Mouse (Mus musculus) neural tube, embryonic 12.5 days (tissue): ENCODE measurements around the gene Mettl7a3. TPM values are rescaled to one million over a fixed set of nuclear protein-coding genes. Genes with fewer than 3 reads are reported as not detected.
"Not testable (repeated sequence)": the region's sequence is repeated elsewhere in the genome, so short reads cannot be mapped to it uniquely, and the experiment has no call there.

Experiments
- ATAC-seq: fragments of 200-750 bp; cut with Nextera tagmentation; 2 replicates; pipeline ENCODE4 v1.8.0; 2017; ENCODE audit warnings: low read depth, mild to moderate bottlenecking, moderate TSS enrichment, moderate library complexity; ENCODE audit not compliant: low FRiP score
- H3K27ac ChIP-seq: fragments of 300-500 bp; sonication (generic); 2 replicates; pipeline ENCODE4 v1.5.1; 2016
- H3K27me3 ChIP-seq: fragments of 300-500 bp; sonication (generic); replicated peaks from 2 replicates; pipeline ENCODE4 v1.6.1; 2016; ENCODE audit warnings: mild to moderate bottlenecking
- H3K36me3 ChIP-seq: fragments of 300-500 bp; sonication (generic); 2 replicates; pipeline ENCODE4 v1.6.1; 2016; ENCODE audit warnings: mild to moderate bottlenecking
- H3K4me1 ChIP-seq: fragments of 300-500 bp; sonication (generic); 2 replicates; pipeline ENCODE4 v1.6.1; 2016
- H3K4me2 ChIP-seq: fragments of 300-500 bp; sonication (generic); replicated peaks from 2 replicates; pipeline ENCODE4 v1.6.1; 2016; ENCODE audit warnings: mild to moderate bottlenecking
- H3K4me3 ChIP-seq: fragments of 300-500 bp; sonication (generic); 2 replicates; pipeline ENCODE4 v1.5.1; 2016
- H3K9ac ChIP-seq: fragments of 300-500 bp; sonication (generic); 2 replicates; pipeline ENCODE4 v1.6.1; 2016; ENCODE audit warnings: mild to moderate bottlenecking
- H3K9me3 ChIP-seq: fragments of 300-500 bp; sonication (generic); 2 replicates; pipeline ENCODE4 v1.6.1; 2016; ENCODE audit warnings: mild to moderate bottlenecking
- WGBS: fragments of 180-500 bp; shearing (Covaris S2); methylation state at CpG from one replicate; pipeline ENCODE4 v1.1.7; 2016; 5-methylcytosine and 5-hydroxymethylcytosine counted together
- polyA plus RNA-seq: library from polyadenylated mRNA; unstranded; fragments of >200 nt; fragmentation: Nextera tagmentation; extraction: Ambion mirVana; gene quantifications from 2 replicates; pipeline ENCODE4 v1.2.1, GENCODE M21; 2016

The Mettl7a3 gene
- polyA plus RNA-seq, 1 experiment from 2014 or later = 0.32 TPM

DNA sequence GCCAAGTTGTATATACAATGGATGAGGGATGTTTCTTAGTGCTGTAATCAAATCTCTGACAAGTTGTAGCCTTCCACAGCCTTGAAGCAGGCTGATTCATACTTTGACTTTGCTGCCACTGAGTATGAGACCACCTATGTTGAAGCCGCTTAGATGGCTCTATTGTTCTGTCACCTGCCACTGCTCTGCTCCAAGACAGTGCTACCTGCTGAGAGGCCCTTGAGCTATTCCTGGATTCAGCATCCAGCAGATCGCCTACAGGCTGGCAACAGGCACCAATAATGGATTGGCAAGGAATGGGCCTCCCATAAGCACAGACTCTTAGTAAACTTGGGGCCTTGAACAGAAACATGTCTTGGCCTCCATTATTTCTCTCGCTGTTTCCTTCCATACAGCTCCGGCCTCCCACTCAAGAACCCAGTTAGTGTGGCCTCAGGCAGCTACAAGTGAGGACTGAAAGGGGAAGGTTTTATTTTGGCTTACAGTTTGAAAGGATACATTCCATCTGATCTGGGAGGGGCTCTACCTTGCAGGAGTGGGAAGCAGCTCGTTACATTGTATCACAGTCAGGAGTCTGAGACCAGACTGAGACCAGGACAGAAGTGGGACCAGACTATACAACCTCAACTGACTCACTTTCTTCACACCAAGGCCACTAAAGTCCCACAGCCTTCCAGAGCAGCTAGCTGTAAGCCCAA, 20.1 kb upstream of the Mettl7a3 start:
- 89% methylated on average over 5 of the region's 5 CpGs for WGBS

DNA sequence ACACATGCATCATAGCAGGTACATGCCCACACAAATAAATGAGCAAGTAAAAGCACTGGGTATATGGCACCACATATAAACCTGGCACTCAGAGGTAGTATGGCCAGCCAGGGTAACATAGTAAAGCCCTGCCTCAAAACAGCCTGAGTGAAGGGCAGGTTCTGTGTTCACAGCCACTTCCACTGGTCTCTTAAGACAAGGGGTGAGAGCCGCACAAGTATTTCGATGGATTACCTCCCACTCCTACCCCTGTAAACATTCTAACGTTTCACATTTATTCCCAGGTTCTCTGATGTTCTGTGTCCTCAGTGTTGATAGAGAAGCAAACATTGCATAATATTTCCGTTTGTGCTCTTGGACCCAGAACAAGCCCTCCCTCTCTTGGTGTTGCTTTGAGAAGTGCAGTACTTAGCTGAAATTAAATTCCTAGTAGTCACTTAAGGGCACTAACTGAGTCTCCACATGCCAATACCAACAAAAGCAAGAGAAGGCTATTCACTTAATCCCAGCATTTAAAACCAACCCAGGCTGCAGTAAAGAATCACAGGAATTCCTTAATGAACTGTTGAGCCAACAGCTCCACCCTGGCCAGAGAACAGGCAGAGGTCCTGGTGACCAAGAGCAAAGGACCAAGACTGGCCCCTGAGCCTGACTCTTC, 16.6 kb upstream of the Mettl7a3 start:
- H3K4me2 ChIP-seq, H3K36me3 ChIP-seq, ATAC-seq, H3K27ac ChIP-seq, H3K27me3 ChIP-seq, H3K4me3 ChIP-seq, H3K9ac ChIP-seq, H3K4me1 ChIP-seq, H3K9me3 ChIP-seq: not testable (repeated sequence)
- 90% methylated on average over 4 of the region's 4 CpGs for WGBS

More for the DNA sequence above, 20.1 kb upstream of the Mettl7a3 start:
- no peaks in the 10 kb centered on the region for H3K4me1 ChIP-seq
- ATAC-seq = no peak
- no peak overlapping the region for H3K4me2 ChIP-seq
- H3K27me3 ChIP-seq = no peaks in the 10 kb centered on the region
- no peaks in the 10 kb centered on the region for H3K9me3 ChIP-seq
- no peak overlapping the region for H3K9ac ChIP-seq
- no peaks in the 10 kb centered on the region; the same call in 1 of the 2 replicates for H3K36me3 ChIP-seq
- no peak overlapping the region for H3K4me3 ChIP-seq
- H3K27ac ChIP-seq = no peak overlapping the region

DNA sequence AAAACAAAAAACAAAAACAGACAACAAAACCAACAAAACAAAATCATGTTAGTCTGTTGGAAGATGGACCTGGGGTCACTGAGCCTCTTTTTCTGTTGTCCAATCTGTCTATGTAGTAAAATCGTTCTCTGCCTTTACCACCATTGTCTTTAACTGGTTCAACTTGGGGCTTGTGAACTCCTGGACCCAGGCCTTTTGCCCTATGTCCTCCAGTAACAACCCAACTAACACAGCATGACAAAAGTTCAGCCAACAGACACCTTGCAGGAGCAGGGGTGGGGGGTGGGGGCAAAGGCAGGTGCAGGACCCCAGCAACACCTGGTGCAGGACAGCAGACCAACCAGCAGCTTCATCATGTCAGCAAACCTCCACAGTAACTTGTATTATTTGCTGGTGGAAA, 14.8 kb upstream of the Mettl7a3 start:
- no peaks in the 10 kb centered on the region for H3K4me1 ChIP-seq

DNA sequence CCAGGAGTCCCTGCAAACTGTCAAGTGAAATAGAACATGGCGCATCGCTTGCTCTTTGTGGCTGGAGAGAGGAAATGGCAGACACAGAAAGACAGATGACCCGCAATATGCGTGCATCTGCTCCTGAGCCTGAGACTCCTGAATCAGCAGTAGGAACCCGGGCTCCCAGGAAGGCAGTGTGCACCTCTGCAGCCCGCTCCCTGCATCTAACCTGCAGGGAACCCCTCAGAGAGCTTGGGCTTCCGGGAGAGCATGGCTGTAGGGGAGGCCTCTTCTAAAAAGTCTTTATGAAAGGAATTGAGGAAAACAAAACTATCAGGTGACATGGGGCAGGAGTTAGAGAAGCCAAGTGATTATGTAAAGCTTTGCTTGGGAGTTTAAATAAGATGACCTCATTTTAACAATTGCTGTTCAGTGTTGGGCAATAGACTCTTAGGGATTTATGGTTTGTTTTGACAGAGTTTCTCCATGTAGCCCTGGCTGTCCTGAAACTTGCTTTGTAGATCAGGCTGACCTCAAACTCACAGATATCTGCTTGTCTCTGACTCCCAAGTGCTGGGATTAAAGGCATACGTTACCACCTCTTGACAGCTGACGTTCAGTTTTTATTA, 14.3 kb upstream of the Mettl7a3 start:
- no peaks in the 10 kb centered on the region for H3K36me3 ChIP-seq
- no peak overlapping the region for H3K27ac ChIP-seq
- H3K9me3 ChIP-seq = no peaks in the 10 kb centered on the region
- no peaks in the 10 kb centered on the region for H3K27me3 ChIP-seq
- 77% methylated on average over 9 of the region's 9 CpGs for WGBS
- no peak overlapping the region for H3K9ac ChIP-seq
- H3K4me2 ChIP-seq = no peak overlapping the region
- no peaks in the 10 kb centered on the region for H3K4me1 ChIP-seq
- ATAC-seq = no peak
- H3K4me3 ChIP-seq = no peak overlapping the region

More for the DNA sequence above, 14.8 kb upstream of the Mettl7a3 start:
- Histone ChIP-seq H3K36me3 (no peaks in the 10 kb centered on the region), H3K4me2 (no peak overlapping the region), H3K9me3 (no peaks in the 10 kb centered on the region), H3K27ac (no peak overlapping the region), H3K27me3 (no peaks in the 10 kb centered on the region), H3K4me3 (no peak overlapping the region), H3K9ac (no peak overlapping the region)
- 68% methylated on average over 1 of the region's 1 CpGs for WGBS
- no peak for ATAC-seq

DNA sequence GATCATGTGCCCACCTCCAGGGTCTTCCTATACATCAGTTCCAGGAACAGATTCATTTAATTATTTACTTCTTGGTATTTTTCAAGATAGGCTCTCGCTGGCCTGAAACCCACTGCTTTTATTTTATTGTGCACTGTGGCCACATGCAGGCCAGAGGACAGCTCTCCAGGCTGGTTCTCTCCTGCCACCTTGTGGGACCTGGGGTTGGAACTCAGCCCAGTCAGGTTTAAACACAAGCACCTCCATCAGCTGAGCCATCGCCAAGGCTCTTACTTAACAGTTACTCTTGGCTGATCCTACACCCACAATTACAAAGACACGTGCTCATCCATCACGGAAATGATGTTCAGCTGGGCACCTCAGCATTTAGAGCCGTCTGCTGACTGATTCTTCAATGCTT, 13.6 kb upstream of the Mettl7a3 start:
- WGBS = 52% methylated on average over 5 of the region's 5 CpGs
- no peak overlapping the region for H3K4me3 ChIP-seq
- H3K27me3 ChIP-seq = no peaks in the 10 kb centered on the region
- H3K9me3 ChIP-seq = no peaks in the 10 kb centered on the region
- no peaks in the 10 kb centered on the region for H3K36me3 ChIP-seq
- no peak overlapping the region for H3K27ac ChIP-seq
- ATAC-seq = no peak
- H3K4me2 ChIP-seq = no peak overlapping the region
- H3K9ac ChIP-seq = no peak overlapping the region
- no peaks in the 10 kb centered on the region for H3K4me1 ChIP-seq

DNA sequence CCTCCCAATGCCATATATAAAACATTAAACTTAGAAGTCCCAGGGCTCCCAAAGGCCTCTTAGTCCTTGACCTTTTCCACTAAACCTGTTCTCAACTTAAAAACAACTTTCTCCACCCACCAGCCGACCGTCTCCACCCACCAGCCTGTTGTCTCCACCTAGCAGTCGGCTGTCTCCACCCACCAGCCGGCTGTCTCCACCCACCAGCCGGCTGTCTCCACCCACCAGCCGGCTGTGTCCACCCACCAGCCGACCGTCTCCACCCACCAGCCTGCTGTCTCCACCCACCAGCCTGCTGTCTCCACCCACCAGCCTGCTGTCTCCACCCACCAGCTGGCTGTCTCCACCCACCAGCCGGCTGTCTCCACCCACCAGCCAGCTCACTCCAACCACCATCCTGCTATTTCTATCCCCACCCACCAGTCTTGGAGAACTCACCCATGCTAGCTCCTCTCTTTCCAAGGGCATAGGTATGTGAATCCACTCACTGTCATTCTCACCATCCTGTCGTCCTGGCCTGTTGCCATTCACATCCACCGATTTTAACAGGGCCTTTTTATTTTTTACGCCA, 10.6 kb upstream of the Mettl7a3 start:
- Histone ChIP-seq H3K4me3 (no peak overlapping the region), H3K4me2 (no peak overlapping the region), H3K27me3 (no peaks in the 10 kb centered on the region), H3K27ac (no peak overlapping the region), H3K36me3 (no peaks in the 10 kb centered on the region), H3K4me1 (no peaks in the 10 kb centered on the region), H3K9me3 (no peaks in the 10 kb centered on the region), H3K9ac (no peak overlapping the region)
- 72% methylated on average over 12 of the region's 12 CpGs for WGBS
- ATAC-seq = no peak

DNA sequence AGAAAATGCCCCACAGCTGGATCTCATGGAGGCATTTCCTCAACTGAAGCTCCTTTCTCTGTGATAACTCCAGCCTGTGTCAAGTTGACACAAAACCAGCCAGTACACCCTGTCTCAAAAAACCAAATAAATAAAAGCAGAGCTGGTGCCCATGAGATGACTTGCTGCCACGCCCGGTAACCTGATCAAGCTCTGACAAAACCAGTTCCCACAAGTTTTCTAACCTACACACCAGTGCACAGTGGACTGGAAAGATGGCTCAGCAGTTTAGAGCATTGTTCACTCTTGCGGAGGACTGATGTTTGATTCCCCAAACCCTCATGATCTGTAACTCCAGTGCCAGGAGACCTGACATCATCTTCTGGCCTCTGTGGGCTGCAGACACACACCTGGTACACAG, 9.5 kb upstream of the Mettl7a3 start:
- 95% methylated on average over 3 of the region's 3 CpGs for WGBS
- ATAC-seq = no peak

DNA sequence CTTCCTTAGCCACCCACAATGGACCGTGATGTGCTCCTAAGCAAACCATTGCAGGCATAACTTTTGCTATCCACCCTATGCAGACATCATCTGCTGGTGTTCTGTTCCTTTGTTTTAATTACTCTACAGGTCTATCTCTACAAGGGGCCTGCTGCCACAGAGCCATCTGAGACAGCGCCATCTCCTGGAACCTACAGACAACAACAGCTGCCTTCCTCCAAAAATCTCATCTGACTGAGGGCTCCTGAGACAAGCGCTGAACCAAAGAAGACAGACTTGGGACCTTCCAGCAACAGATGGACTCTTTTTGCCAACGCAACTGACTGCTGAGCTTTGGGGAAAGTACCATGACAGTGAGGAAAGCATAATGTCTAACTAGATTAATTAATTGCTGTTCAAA, 6.6 kb upstream of the Mettl7a3 start:
- not testable (repeated sequence) for H3K9ac ChIP-seq, H3K4me1 ChIP-seq, H3K4me3 ChIP-seq, ATAC-seq, H3K27ac ChIP-seq, H3K36me3 ChIP-seq, H3K27me3 ChIP-seq, H3K9me3 ChIP-seq, H3K4me2 ChIP-seq
- 70% methylated on average over 4 of the region's 4 CpGs for WGBS

More for the DNA sequence above, 9.5 kb upstream of the Mettl7a3 start:
- H3K9ac ChIP-seq = no peak overlapping the region
- no peak overlapping the region for H3K4me2 ChIP-seq
- H3K4me3 ChIP-seq = no peak overlapping the region
- H3K27ac ChIP-seq = no peak overlapping the region
- no peaks in the 10 kb centered on the region for H3K9me3 ChIP-seq
- H3K4me1 ChIP-seq = no peaks in the 10 kb centered on the region
- H3K36me3 ChIP-seq = no peaks in the 10 kb centered on the region
- H3K27me3 ChIP-seq = no peaks in the 10 kb centered on the region

DNA sequence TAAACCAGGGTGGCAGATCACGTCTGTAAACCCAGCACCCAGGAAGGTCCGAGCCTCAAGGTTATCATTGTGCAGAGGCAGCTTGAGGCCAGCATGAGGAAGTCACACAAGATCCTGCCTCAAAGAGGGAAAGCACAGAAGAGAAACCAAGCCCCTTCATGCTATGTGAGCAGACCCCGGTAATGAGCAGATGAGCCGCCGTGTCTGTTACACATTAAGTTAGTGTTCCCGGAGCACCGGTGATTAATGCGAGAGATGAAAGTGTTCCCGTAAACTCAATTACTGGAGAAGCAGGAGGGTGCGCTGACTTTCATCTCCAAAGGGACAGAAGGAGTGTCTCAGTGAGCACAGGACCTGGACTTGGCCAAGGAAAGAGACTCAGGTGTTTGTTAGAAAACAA, 5.4 kb upstream of the Mettl7a3 start:
- not testable (repeated sequence) for H3K4me1 ChIP-seq, H3K9ac ChIP-seq, H3K4me3 ChIP-seq, H3K4me2 ChIP-seq, H3K27me3 ChIP-seq, H3K9me3 ChIP-seq, H3K36me3 ChIP-seq, H3K27ac ChIP-seq, ATAC-seq
- WGBS = 43% methylated on average over 10 of the region's 10 CpGs

DNA sequence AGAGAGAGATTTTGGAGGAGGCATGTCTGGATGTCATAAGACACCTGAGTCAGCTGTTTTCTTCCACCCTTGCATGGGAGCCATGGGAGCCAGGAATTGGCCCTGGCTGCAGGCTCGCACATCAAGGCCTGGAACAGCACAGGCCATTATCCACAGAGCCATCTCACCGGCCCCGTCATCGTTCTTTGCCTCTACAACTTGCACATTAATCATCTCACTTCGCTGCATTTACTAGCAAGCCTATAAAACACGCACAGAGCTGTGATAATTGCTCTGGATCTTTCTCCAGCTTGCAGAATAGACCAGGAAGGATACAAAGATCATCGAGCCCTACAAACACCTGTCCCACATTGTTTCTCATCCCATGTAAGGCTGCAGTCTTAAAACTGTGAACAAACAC, 4.0 kb upstream of the Mettl7a3 start:
- H3K27ac ChIP-seq = no peak overlapping the region
- H3K4me2 ChIP-seq = no peak overlapping the region
- 56% methylated on average over 7 of the region's 7 CpGs for WGBS
- H3K4me1 ChIP-seq = no peaks in the 10 kb centered on the region
- H3K36me3 ChIP-seq = no peaks in the 10 kb centered on the region
- no peak overlapping the region for H3K4me3 ChIP-seq
- H3K9ac ChIP-seq = no peak overlapping the region
- H3K9me3 ChIP-seq = no peaks in the 10 kb centered on the region
- no peak for ATAC-seq
- H3K27me3 ChIP-seq = no peaks in the 10 kb centered on the region

DNA sequence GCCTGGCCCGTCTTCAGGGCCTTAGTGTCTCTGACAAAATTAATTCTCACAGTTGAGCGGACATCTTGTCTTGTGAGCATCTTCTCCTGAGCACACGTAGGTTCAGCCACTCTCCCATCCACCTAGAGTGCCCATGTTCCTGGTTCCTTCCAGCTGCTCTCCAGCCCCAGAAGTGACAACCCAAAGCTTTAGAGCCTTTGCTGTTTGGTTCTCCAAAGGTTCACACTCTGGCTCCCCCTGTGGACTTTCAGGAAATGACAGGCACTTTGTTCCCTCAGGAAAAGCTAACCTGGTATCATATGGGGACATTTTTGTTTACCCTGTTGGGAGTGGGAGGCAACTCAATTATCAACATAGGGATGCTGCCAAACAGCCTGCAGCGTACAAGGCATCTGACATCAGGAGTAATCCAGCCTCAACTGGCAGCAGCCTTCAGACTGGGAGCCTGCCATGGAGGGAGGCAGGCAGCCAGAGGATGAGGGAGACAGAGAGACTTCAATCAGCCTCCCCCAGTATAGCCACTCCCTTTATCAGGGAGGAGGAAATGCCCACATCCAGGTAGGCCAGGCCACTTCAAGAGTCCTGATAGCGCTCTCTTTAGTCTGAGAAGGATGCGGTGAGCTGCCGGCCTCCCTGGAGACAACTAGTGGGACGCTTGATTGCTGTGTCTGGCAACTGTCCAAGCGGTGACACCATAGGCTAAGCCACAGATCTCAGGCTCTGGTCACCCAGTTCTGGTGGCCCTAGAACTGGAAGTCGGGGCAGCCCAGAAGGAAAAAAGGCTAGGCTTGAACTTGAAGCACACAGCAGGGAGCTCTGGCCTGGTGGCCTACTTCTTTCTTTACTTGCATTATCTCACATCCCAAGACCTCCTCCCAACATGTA, 2.4 kb upstream of the Mettl7a3 start:
- 51% methylated on average over 3 of the region's 10 CpGs for WGBS
- not testable (repeated sequence) for H3K27ac ChIP-seq, H3K9ac ChIP-seq, H3K4me3 ChIP-seq, H3K4me2 ChIP-seq, H3K36me3 ChIP-seq, H3K27me3 ChIP-seq, H3K4me1 ChIP-seq, H3K9me3 ChIP-seq
- peak; percentile 25; the same call in 1 of the 2 replicates for ATAC-seq

DNA sequence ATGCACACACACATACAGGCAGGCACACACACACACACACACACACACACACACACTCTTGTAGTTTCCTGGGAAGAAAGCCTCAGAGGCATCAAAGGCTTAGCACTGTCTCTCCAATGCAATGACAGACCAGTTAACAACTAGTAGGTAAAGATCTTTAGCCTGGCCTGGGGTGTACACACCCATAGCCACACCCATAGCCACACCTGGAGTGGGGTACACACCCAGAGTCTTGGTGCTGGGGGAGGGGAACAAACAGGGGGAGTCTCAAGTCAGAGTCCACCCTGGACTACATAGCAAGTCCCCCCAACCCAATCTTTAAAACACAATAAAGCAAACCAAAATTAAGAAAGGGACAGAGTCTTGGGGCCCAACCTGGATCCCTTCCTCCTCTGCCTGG, 2.6 kb downstream of the Mettl7a3 start:
- not testable (repeated sequence) for ATAC-seq, H3K4me3 ChIP-seq, H3K4me1 ChIP-seq, H3K36me3 ChIP-seq, H3K27me3 ChIP-seq, H3K4me2 ChIP-seq, H3K27ac ChIP-seq, H3K9ac ChIP-seq, H3K9me3 ChIP-seq
